Comparison of ENCODE assay signal across 17 mouse cellular contexts in the genomic region with DNA sequence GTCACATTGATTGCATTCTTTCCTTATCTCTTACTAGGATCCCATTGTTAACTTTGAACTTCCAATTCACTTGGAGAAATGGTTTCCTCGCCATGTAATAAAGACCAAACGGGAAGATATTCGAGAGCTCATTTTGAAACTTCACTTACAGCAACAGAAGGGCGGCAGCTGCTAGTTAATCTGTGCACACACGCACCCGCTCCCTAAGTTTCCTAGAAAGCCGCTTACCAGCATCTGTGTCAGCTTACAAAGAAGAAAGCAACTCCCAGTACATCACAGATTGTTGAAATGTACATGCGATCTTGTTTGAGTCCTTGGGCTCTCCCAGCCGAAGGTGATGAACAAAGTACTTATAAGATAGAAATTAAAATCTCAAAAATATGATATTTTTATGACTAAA. TPM values are rescaled to one million over a fixed set of nuclear protein-coding genes. Genes with fewer than 3 reads are reported as not detected.
DNase-seq lines count a peak whose midpoint lies in the region; ATAC-seq lines count a peak whose summit lies in the region.
"Had no signal": no experiment of that assay in that cellular context is flagged by ENCODE, and none has a peak within 500 bp of the region (broad histone marks: within the 10 kb centered on the region; RNA-seq: fewer than 3 reads in every experiment).

No protein-coding gene starts in this region.

- WGBS in forebrain, embryonic 16.5 days, result 69% methylated on average over 9 of the region's 9 CpGs

- H3K4me1 ChIP-seq in forebrain, embryonic 16.5 days (replicated peaks; ENCODE audit: control insufficient read depth, insufficient read depth, low read length), result no peaks in the 10 kb centered on the region
- H3K4me1 ChIP-seq: hindbrain, embryonic 15.5 days; limb, embryonic 10.5 days; midbrain, embryonic 10.5 days had no signal

- peaks cover 23% of the 10 kb centered on the region for H3K36me3 ChIP-seq in forebrain, embryonic 16.5 days (ENCODE audit: control insufficient read depth, insufficient read depth)

- no peaks in the 10 kb centered on the region for H3K9me3 ChIP-seq in forebrain, embryonic 16.5 days (ENCODE audit: control insufficient read depth, low read length)
- H3K9me3 ChIP-seq: hindbrain, embryonic 15.5 days; limb, embryonic 10.5 days; midbrain, embryonic 10.5 days had no signal

- no peak overlapping the region for H3K27ac ChIP-seq in forebrain, embryonic 16.5 days (ENCODE audit: low read length)
- H3K27ac ChIP-seq: heart, adult 2 months; hindbrain, embryonic 15.5 days; limb, embryonic 10.5 days; liver, embryonic 14.5 days; midbrain, embryonic 10.5 days had no signal

- H3K9ac ChIP-seq in forebrain, embryonic 16.5 days (replicated peaks; ENCODE audit: low read depth, low read length), result no peak overlapping the region
- H3K9ac ChIP-seq: hindbrain, embryonic 15.5 days; liver, embryonic 14.5 days had no signal

- H3K27me3 ChIP-seq in forebrain, embryonic 16.5 days (replicated peaks; ENCODE audit: control insufficient read depth, insufficient read depth, low read length), result no peaks in the 10 kb centered on the region
- H3K27me3 ChIP-seq: hindbrain, embryonic 15.5 days had no signal

- intact Hi-C loops in left cerebral cortex, postnatal 10 days (cut with DNase I), result no loop called here

- DNase-seq in left cerebral cortex, postnatal 10 days (ENCODE audit: extremely low spot score in 1 of 2, low spot score in 2 of 2), result peak; percentile 21 to 30
- no peak for DNase-seq in left cerebral cortex, adult 11 months (ENCODE audit: low spot score)
- peak; percentile 36 for DNase-seq in layer of hippocampus, adult 9-10 months (ENCODE audit: low spot score)
- DNase-seq in right cerebral cortex, postnatal 14 days, result peak; percentile 27
- no peak for DNase-seq in kidney, adult 11 months
- DNase-seq: adrenal gland, postnatal 36 days; cerebellum, adult 11 months; heart, adult 2 months; heart, postnatal 10 days; lung, postnatal 10 days had no signal

- H3K4me2 ChIP-seq in forebrain, embryonic 16.5 days (ENCODE audit: low read length), result no peak overlapping the region
- H3K4me2 ChIP-seq: hindbrain, embryonic 15.5 days had no signal

- ATAC-seq in forebrain, embryonic 16.5 days, result peak; percentile 72
- ATAC-seq in megakaryocyte progenitor cell, adult 5-6 weeks (replicated peaks; ENCODE audit: poor library complexity), result no peak

- H3K4me3 ChIP-seq in forebrain, embryonic 16.5 days (replicated peaks; ENCODE audit: low read length), result no peak overlapping the region
- H3K4me3 ChIP-seq: heart, adult 2 months; hindbrain, embryonic 15.5 days; limb, embryonic 10.5 days; midbrain, embryonic 10.5 days; myocyte had no signal

RNA-seq across cellular contexts. Expression of a gene that starts 15.9 kb away (rescaled TPM):
- total RNA-seq in left cerebral cortex, postnatal 10 days (2021), result under 1 TPM; 0.63 to 0.69 TPM
- 0.16 and 0.23 TPM in 2 replicates for polyA plus RNA-seq in forebrain, embryonic 16.5 days (2015; fragmentation: Nextera tagmentation; extraction: Ambion mirVana)
- 0.12 and 0.91 TPM in 2 replicates for total RNA-seq in megakaryocyte progenitor cell, adult 5-6 weeks (2015)
- total RNA-seq in megakaryocyte progenitor cell, adult 5-6 weeks (2017), result 0.07 TPM in 1 of 2 replicates, not detected in the other
- polyA plus RNA-seq: heart, adult 2 months had no signal

Comparison
In these comparisons a context has a peak if more than half of its experiments do, and no peak if none do; other contexts are left out.
1. DNase-seq: peak in left cerebral cortex, postnatal 10 days (2 of 2), layer of hippocampus, adult 9-10 months (single experiment) and right cerebral cortex, postnatal 14 days (single experiment); none in left cerebral cortex, adult 11 months (single experiment) and kidney, adult 11 months (single experiment).